Mouse (Mus musculus) right cerebral cortex, postnatal 36 days (tissue): ENCODE data around the gene Rerg.

ENCODE experiments used
- DNase-seq, 2 experiments: peaks; one replicate each; pipeline ENCODE4 v3.0.0; 2022; ENCODE audit warnings: low spot score in 2 of 2, mixed read lengths in 1 of 2

Gene Rerg

DNA sequence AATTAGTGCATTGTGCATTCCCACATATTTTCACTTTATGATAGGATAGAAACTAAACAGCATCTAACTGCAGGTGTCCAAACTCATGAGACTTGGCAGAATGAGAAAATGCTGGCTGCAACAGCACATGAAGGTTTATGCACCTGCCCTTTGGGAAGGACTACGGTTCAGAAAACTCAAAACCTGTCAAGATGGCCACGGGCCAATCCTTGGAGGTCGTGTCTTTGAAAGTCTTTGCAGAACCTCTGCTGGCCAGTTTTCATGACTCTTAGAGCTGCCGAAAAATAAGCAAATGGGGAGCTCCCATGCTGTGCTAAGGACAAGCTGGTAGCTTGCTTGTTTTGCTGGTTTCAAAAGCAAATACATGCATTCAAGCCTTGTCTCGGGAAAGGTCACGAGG, 156.0 kb downstream of the Rerg start:
- DNase-seq = no peak

DNA sequence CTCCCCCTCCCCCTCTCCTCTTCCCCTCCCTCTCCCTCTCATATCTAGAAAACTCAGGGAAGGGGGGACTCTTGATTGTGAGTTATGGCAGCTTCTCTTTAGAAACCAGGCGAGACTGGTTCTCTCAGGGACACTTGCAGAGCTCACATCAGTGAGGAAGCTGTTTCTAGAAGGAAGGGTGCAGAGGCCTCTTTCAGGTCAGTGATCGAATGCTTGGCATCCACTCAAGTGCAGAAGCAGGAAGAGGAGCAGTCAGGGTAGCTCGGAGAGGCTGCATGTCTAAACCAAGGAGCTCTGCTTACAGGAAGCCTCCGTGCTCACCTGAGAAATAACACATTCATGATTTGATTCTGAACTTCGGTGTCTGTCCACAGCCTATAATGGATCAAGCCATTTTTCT, 159.1 kb downstream of the Rerg start:
- no peak for DNase-seq
